Mouse (Mus musculus): Measurements from ENCODE around the gene Dag1.
"Not testable (repeated sequence)": the region's sequence is repeated elsewhere in the genome, so short reads cannot be mapped to it uniquely, and the experiment has no call there.

The Dag1 gene

DNA sequence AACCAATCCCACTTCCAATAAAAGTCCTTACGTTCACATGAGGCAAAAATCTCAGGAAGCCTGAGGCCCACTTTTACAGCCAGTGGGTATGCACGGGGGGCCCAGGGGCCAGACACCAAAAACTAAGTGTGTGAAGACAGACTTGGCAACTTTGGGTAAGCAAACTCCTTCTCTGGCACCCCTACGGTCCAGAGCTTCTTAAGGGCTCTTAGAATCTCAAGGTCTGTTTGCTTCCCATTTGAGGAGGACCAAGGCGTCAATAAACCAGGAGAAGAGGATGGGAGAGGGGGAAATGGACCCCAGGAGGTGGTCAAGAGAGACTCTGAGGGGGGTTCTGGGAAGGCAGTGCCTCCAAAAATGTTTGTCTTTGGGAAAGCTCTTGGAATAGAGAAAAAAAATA, 9.7 kb upstream of the Dag1 start:
- no peak for DNase-seq (ENCODE audit: low read depth)

GRCm38 (mm10) chr9:108272691-108273090, 8.9 kb upstream of the Dag1 start:
- no peak for DNase-seq (ENCODE audit: low read depth)

DNA sequence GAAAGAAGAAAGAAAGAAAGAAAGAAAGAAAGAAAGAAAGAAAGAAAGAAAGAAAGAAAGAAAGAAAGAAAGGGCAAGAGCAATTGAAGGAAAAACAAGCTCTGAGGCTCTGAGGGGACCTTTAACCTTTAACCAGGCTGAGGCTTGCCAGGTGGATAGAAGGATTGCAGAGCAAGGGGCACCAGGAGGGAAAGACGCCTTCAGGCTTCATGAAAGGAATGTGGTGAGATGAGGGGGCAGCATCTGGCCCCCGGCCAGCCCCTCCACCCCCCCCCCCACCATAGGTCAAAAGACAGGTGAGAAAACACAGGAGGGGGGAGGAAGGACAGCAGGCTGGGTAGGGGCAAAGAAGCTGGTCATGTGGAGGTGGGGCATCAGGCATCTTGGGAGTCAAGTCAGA, 8.2 kb upstream of the Dag1 start:
- no peak for DNase-seq (ENCODE audit: low read depth)

GRCm38 (mm10) chr9:108268701-108269100, 4.9 kb upstream of the Dag1 start:
- DNase-seq (ENCODE audit: low read depth) = not testable (repeated sequence)

GRCm38 (mm10) chr9:108267691-108268090, 3.9 kb upstream of the Dag1 start:
- DNase-seq (ENCODE audit: low read depth) = no peak

DNA sequence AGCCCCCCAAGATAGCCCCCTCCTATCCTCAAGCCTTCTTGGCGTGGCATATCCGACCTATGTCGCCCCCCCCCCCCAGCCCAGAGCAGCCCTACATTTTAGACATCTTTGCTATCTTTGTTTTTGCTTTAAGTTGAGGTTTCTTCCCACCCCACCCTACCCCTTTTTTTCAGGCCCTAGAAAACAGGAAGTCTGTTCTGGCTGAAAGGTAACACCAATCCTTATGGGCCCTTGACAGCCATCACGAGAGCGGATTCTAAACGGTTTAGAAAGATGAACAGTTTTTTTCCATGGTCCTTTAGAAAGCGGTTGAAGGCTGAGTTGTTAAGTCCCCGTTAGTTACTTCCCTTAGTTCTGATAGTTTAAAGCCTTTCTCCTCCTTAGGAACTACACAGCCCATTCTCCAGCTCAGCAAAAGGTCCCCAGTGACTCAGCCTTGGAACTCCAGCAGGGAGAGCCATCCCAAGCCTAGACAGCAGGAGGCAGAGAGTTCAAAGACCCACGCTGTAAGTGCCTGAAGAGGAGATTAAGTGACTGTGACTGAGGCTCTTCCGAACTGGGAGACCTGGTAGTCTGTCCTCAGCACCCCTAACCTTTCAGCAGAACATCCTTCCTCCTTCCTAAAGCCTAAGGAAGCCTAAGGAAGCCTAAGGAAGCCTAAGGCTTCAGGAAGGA, 2.6 kb upstream of the Dag1 start:
- peak; percentile 46 for DNase-seq (ENCODE audit: low read depth)

DNA sequence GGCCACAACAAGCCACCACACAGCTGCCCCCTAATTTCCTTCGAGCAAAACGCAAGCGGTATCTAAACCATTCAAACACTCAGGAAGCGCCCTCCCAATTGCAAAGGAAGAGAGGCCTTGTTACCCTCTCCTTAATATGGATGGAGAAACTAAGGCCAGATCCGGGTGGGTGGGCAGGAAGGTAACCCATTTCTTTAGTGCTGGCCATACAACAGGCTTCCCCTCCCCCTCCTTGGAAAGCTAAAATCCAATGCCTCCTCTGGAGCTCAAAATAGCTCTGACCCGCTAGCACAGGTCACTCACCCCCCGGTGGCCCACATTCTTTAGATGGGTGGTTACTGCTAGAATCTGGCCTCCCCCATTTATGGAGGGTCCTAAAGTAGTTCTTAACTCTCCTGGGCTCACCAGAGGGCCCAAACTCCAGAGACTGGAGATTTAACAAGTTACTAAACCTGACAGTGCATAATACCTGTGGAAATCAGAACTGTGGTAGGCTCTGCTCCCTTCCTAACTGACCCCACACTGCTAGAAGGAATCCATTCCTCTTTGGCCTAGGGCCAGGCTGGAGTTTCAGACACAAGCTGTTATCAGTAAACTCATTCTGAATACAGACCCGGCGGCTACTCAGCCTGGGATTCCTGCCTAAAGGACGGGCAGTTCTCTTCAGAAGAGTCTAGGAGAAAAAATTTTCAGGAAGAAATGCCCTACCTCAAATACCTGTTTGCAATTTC, 598 bp upstream of the Dag1 start:
- DNase-seq (ENCODE audit: low read depth) = no peak

- no peak for DNase-seq (ENCODE audit: low read depth)
These were observed 552 bp downstream of the Dag1 start for GRCm38 (mm10) chr9:108263131-108263681.

DNA sequence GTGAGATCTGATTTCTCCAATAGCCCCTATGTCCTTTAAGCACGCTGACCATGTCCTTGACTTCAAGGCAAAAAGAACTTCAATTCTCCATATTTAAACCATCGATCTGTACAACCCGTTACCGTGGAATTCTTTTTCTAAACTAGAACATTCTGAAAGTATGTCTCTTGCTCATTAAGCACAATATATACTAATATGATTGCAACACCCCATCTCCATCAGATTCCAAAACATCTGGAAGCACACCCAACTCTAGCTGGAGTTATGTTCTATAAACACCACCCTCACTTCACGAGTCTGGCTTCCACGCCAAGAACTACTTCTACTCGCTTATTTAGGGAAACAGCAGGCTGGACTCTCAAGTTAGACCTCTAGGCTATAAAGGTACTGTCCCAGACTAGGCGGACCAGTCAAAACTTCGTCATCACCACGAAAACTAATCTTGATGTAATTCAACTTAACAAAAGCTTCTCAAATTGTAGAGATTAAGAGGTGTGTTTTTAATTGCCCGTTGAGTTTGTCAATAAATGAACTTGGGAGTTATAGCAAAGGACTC, 1.2 kb downstream of the Dag1 start:
- no peak for DNase-seq (ENCODE audit: low read depth)

- DNase-seq (ENCODE audit: low read depth) = no peak
These were observed 1.9 kb downstream of the Dag1 start for GRCm38 (mm10) chr9:108261865-108262264.

DNA sequence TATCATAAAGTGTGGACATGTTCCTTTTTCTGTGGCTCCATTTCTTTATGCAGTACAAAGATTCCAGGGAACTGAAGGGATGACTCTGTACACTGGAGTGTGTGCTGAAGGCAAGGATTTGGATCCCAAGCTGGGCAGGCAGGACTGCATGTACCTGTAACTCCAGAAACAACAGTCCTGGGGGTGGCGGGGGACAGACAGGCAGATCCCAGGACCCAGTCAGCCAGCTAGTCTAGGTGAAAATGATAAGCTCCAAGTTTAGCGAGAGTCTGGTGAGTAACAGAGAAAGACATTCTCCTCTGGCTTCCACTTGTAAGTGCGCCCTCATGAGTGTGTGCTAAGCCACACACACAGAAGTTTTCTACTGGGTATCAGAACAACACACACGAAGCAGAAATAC, 3.2 kb downstream of the Dag1 start:
- no peak for DNase-seq (ENCODE audit: low read depth)

DNA sequence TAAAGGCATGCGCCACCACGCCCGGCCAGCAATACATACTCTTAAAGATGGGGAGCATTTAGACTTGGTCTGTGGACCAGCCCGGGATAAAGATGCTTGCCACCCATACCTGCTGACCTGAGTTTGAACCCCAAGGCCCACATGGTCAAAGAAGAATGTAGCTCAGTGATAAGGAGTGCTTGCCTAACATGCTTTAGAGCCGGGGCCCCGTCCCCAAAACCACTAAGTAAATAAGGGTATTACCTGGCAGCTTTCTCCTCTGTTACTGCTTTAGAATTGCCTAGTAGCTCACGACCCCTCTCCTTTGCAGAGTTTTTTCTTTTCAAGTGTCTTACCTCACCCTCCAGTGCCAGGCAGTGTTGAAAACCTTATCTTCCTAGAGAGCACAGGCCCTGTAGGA, 11.0 kb downstream of the Dag1 start:
- DNase-seq (ENCODE audit: low read depth) = no peak

DNA sequence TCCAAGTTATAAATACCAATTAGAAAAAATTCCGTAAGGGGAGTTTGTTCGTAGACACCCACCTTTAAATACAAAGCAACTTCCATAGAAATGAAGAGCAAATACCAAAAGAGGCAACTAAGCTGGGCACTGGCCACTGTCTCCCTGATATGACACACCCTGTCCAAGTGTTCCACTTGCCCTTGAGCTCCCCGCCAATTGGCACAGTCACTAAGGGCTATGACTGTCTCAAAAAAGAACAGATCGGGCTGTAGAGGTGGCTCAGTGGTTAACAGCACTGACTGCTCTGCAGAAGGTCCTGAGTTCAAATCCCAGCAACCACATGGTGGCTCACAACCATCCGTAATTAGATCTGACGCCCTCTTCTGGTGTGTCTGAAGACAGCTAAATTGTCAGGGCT, 11.9 kb downstream of the Dag1 start:
- DNase-seq (ENCODE audit: low read depth) = no peak

- DNase-seq (ENCODE audit: low read depth) = no peak
These were observed 14.8 kb downstream of the Dag1 start for GRCm38 (mm10) chr9:108248957-108249356.

DNA sequence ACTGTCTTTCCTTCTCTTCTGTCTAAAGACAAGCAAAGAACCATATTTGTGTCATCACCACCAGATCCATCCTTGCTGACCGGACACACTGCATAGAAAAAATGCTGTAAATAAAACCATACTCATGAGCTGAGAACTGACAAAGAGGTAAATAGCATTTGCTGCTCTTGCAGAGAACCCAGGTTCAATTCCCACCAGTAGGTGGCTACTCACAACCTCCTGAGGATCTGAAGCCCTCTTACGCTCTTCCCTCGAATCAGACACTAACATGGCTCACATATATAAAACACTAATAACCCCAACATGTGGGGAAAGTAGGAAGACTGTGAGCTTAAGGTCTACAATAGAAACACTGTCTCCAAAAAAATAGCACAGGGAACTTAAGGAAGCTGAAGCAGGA, 18.8 kb downstream of the Dag1 start:
- DNase-seq (ENCODE audit: low read depth) = peak; percentile 60

DNA sequence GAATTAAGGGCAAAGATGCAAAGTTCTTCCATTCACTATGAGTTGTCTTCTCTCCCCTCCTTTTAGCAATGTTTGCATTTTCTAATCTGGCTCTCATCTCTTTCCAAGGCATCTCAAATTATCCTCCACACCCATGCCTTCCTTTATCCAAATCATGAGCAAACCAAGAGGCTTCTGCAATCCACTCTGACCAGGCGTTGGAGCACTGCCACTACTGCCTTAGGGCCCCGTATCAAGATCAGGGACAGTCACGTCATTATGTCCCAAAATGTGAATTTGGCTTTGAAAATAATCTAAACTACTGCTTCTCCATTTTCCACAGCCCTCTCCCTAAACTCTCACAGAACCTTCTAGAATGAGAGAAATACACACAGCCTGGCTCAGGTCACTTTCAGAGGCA, 19.2 kb downstream of the Dag1 start:
- no peak for DNase-seq (ENCODE audit: low read depth)

GRCm38 (mm10) chr9:108239951-108240350, 23.8 kb downstream of the Dag1 start:
- DNase-seq (ENCODE audit: low read depth) = no peak

- no peak for DNase-seq (ENCODE audit: low read depth)
These were observed 24.9 kb downstream of the Dag1 start for GRCm38 (mm10) chr9:108238831-108239230.

GRCm38 (mm10) chr9:108238402-108238801, 25.4 kb downstream of the Dag1 start:
- no peak for DNase-seq (ENCODE audit: low read depth)

GRCm38 (mm10) chr9:108234682-108235081, 29.1 kb downstream of the Dag1 start:
- DNase-seq (ENCODE audit: low read depth) = no peak

DNA sequence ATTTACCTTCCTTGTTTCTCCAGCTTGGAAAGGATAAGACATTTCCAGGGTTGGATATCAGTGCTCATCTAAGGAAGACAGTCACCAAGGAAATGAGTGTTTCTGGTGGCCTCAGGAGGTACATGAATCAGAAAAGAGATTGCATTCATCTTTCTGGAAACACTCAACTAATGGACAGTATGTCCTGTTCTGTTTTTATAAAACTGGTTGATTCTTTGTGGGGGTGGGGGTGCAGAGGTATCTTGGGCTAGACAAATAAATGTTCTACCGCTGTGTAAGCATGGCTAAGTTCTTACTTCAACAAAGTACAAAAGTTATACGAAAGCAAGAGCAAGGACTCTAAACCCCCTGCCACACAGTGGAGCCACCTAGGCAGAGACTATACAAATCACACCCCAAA, 30.9 kb downstream of the Dag1 start:
- no peak for DNase-seq (ENCODE audit: low read depth)

- no peak for DNase-seq (ENCODE audit: low read depth)
These were observed 35.7 kb downstream of the Dag1 start for GRCm38 (mm10) chr9:108227911-108228649.

- no peak for DNase-seq (ENCODE audit: low read depth)
These were observed 38.6 kb downstream of the Dag1 start for GRCm38 (mm10) chr9:108225166-108225565.
